Mouse (Mus musculus) spleen, postnatal 4 days (tissue): ENCODE measurements at regions not wholly inside any gene's neighbourhood (a gene's known extent, or its start where the extent isn't known, plus 50 kb on each side); places are given as distances from the start of the nearest gene placed in this dataset.

ENCODE experiments used
- DNase-seq, 2 experiments: peaks; one replicate each; pipeline ENCODE4 v3.0.0; 2022; ENCODE audit warnings: low spot score in 2 of 2

DNA sequence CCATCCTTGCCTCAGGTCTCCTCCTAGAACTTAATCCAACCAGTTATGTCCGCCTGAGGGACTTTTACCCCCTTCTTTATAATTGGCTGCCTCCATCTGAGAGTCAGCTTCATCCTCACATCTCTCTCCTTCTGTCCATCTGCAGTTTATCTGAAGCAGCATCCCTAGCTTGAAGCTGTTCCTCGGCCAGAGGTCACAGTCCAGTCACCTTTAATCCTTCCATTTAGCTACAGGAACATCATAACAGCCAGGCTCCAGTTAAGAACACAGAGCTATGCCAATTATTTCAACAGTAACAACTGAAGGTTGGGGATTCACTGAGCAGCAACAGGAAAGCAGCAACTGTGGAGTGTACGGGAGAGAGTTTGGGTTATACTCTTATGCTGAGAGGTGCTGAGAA, 179.0 kb downstream of the Ice1 start:
- no peak for DNase-seq

- no peak for DNase-seq
These were observed 172.4 kb downstream of the Ice1 start for GRCm38 (mm10) chr13:70464996-70465395.

- DNase-seq: no peak
These were observed 162.7 kb downstream of the Ice1 start for GRCm38 (mm10) chr13:70474746-70475145.

GRCm38 (mm10) chr13:70475366-70475765, 162.1 kb downstream of the Ice1 start:
- no peak for DNase-seq

GRCm38 (mm10) chr13:70499302-70499701, 138.1 kb downstream of the Ice1 start:
- no peak for DNase-seq
